Mouse (Mus musculus) liver, embryonic 11.5 days (tissue): ENCODE measurements around the gene Majin. TPM values are rescaled to one million over a fixed set of nuclear protein-coding genes. Genes with fewer than 3 reads are reported as not detected.
A peak's percentile ranks its signal among the peaks of the same experiment; 100 is the strongest.

Experiments
- ATAC-seq: fragments of 200-750 bp; cut with Nextera tagmentation; replicated peaks from 2 replicates; pipeline ENCODE4 v1.8.0; 2017; ENCODE audit warnings: moderate number of reproducible peaks, mild to moderate bottlenecking, moderate TSS enrichment, moderate library complexity; ENCODE audit not compliant: low FRiP score
- DNase-seq: peaks from one replicate; pipeline ENCODE4 v3.0.0-alpha.2; 2017; ENCODE audit warnings: low spot score
- H3K27ac ChIP-seq: fragments of 300-500 bp; sonication (generic); 2 replicates; pipeline ENCODE4 v1.5.1; 2014; ENCODE audit warnings: mild to moderate bottlenecking, low read depth, low read length, control low read depth
- H3K27me3 ChIP-seq: fragments of 300-500 bp; sonication (generic); replicated peaks from 2 replicates; pipeline ENCODE4 v1.6.1; 2014; ENCODE audit warnings: low read length, mixed read lengths; ENCODE audit not compliant: control insufficient read depth, insufficient read depth
- H3K36me3 ChIP-seq: fragments of 300-500 bp; sonication (generic); 2 replicates; pipeline ENCODE4 v1.6.1; 2014; ENCODE audit warnings: mild to moderate bottlenecking, low read length, moderate library complexity, mixed read lengths; ENCODE audit not compliant: control insufficient read depth, insufficient read depth
- H3K4me1 ChIP-seq: fragments of 300-500 bp; sonication (generic); replicated peaks from 2 replicates; pipeline ENCODE4 v1.6.1; 2014; ENCODE audit warnings: low read length, mixed read lengths; ENCODE audit not compliant: control insufficient read depth, insufficient read depth
- H3K4me2 ChIP-seq: fragments of 300-500 bp; sonication (generic); 2 replicates; pipeline ENCODE4 v1.6.1; 2014; ENCODE audit warnings: mild to moderate bottlenecking, control low read depth, moderate library complexity
- H3K4me3 ChIP-seq: fragments of 300-500 bp; sonication (generic); 2 replicates; pipeline ENCODE4 v1.5.1; 2014; ENCODE audit warnings: low read depth, low read length, control low read depth
- H3K9ac ChIP-seq: fragments of 300-500 bp; sonication (generic); 2 replicates; pipeline ENCODE4 v1.6.1; 2014; ENCODE audit warnings: low read depth, low read length, control low read depth
- H3K9me3 ChIP-seq: fragments of 300-500 bp; sonication (generic); 2 replicates; pipeline ENCODE4 v1.6.1; 2016; ENCODE audit warnings: low read length, inconsistent platforms, mixed read lengths; ENCODE audit not compliant: control insufficient read depth
- WGBS: fragments of 180-500 bp; shearing (Covaris S2); extraction: QIAGEN DNeasy Blood & Tissue Kit; methylation state at CpG from one replicate; pipeline ENCODE4 v1.1.7; 2014; 5-methylcytosine and 5-hydroxymethylcytosine counted together
- polyA plus RNA-seq: library from polyadenylated mRNA; unstranded; fragments of >200 nt; fragmentation: Nextera tagmentation; extraction: Ambion mirVana; gene quantifications from 2 replicates; pipeline ENCODE4 v1.2.1, GENCODE M21; 2014

Gene Majin
- polyA plus RNA-seq, 1 experiment from 2014 or later: not detected

DNA sequence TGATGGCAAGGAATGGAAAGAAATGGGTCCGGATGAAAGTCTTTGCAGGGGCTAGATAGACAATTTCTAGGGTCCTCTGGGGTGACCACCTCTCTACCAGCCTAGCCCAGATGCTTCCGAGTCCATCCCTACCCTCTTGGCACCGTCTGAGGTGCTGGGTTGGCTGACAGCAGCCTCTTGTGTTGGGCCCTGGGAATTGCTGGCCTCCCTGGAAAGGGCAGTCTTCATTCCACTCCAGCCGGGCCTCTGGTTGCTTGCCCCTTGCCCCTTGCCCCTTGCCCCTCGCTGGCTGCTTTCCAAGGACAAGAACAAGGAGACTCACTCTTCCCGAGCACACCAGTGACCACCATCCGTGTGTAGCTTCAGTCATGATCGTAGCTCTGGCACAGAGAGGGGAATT lies 27.8 kb upstream of the Majin start:
- Histone ChIP-seq H3K9ac (no peak overlapping the region), H3K4me2 (no peak overlapping the region), H3K27ac (no peak overlapping the region), H3K36me3 (no peaks in the 10 kb centered on the region), H3K27me3 (no peaks in the 10 kb centered on the region), H3K4me3 (no peak overlapping the region), H3K9me3 (no peaks in the 10 kb centered on the region), H3K4me1 (no peaks in the 10 kb centered on the region)
- 66% methylated on average over 8 of the region's 8 CpGs for WGBS
- DNase-seq (no peak), ATAC-seq (no peak)

DNA sequence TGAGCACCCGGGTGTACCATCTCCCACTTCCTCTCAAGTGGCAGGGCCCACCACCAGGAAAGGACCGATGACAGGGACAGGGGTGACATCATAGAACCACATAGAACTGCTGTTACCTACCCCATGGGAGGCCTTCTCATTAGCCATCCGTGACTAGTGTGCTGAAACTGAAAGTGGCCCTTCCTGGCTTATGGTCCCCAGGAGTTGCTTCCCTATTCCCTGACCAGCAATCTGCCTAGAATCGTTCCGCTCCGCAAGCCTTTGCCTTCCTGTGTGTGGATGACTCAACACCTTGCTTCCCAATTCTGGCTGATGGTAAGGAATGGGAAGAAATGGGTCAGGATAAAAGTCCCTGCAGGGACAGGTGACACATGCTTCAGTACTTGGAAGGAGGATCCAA lies 27.0 kb upstream of the Majin start:
- Histone ChIP-seq H3K27ac (no peak overlapping the region), H3K27me3 (no peaks in the 10 kb centered on the region), H3K4me1 (no peaks in the 10 kb centered on the region), H3K4me2 (no peak overlapping the region), H3K4me3 (no peak overlapping the region), H3K36me3 (no peaks in the 10 kb centered on the region), H3K9me3 (no peaks in the 10 kb centered on the region), H3K9ac (no peak overlapping the region)
- no peak for ATAC-seq
- DNase-seq: no peak
- 55% methylated on average over 6 of the region's 6 CpGs for WGBS

DNA sequence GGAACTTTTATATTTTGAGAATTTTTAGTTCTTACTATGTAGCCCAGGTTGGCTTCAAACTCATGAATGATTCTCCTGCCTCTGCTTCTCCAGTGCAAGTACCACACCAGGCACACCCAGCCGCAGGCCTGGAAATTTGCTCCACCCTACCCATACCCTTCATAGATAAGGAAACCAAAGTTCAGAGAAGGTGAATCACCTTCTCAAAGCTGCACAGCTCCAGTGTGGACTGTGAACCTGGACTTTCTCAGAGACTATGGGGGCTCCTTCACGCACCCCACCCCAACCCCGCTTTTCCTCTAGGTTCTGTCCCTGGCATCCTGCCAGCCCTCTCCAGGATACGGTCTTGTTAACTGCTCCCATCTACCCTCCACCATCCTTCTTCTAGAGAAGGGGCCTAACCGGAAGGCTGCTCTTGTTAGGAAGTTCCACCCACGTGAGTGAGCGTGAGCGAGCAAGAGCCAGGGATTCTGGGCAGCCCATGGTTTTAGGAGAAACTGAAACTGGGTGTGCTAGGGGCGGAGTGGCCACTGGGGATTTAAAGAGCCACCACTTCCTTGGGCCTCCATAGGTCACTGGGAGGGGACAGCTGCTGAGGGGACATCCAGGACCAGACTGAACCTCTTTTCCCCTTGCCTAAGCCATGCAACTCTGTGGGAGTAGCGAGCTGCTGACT lies 20.2 kb upstream of the Majin start:
- Histone ChIP-seq H3K4me2 (no peak overlapping the region), H3K36me3 (no peaks in the 10 kb centered on the region), H3K9me3 (no peaks in the 10 kb centered on the region), H3K4me1 (no peaks in the 10 kb centered on the region), H3K9ac (no peak overlapping the region), H3K27ac (no peak overlapping the region), H3K4me3 (no peak overlapping the region), H3K27me3 (no peaks in the 10 kb centered on the region)
- WGBS: 66% methylated on average over 10 of the region's 10 CpGs
- no peak for ATAC-seq
- no peak for DNase-seq

DNA sequence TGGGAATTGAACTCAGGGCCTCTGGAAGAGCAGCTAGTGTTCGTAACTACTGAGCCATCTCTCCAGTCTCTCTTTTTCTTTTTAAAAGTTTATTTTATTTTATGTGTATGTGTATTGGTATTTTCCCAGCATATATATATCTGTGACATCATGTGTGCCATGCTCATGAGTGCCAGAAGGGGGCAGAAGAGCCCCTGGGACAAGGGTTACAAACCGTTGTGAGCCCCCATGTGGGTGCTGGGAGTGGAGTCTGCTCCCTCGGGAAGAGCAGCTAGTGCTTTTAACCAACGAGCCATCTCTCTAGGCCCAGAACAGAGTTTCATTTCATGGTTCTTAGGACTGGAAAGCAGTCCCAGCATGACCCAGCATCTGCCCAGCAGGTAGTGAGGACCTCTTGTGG lies 17.4 kb upstream of the Majin start:
- Histone ChIP-seq H3K4me3 (no peak overlapping the region), H3K27me3 (no peaks in the 10 kb centered on the region), H3K9ac (no peak overlapping the region), H3K4me1 (no peaks in the 10 kb centered on the region), H3K9me3 (no peaks in the 10 kb centered on the region), H3K27ac (no peak overlapping the region), H3K36me3 (no peaks in the 10 kb centered on the region), H3K4me2 (no peak overlapping the region)
- ATAC-seq (no peak), DNase-seq (no peak)
- 69% methylated on average over 4 of the region's 4 CpGs for WGBS

DNA sequence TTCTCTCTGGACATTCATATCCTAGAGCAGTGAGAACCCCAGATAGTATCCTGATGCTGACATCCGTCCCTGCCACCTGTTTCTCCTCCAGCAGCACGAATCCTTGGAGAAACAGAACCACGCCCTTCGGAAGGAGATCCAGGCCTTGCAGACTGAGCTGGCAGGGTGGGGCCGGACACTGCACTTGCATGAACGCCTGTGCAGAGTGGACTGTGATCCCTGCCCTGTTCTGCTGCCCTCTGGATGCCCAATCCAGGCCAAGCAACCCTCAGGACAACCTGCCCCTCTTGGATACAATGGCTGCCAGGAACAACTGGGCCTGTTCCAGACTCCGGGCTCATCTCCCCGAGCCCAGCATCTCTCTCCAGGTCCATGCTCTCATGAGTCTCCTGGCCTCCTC lies 13.0 kb upstream of the Majin start:
- Histone ChIP-seq H3K27ac (no peak overlapping the region), H3K4me3 (no peak overlapping the region), H3K9me3 (no peaks in the 10 kb centered on the region), H3K4me1 (no peaks in the 10 kb centered on the region), H3K36me3 (no peaks in the 10 kb centered on the region), H3K4me2 (no peak overlapping the region), H3K27me3 (no peaks in the 10 kb centered on the region), H3K9ac (no peak overlapping the region)
- 70% methylated on average over 8 of the region's 8 CpGs for WGBS
- ATAC-seq (no peak), DNase-seq (no peak)

DNA sequence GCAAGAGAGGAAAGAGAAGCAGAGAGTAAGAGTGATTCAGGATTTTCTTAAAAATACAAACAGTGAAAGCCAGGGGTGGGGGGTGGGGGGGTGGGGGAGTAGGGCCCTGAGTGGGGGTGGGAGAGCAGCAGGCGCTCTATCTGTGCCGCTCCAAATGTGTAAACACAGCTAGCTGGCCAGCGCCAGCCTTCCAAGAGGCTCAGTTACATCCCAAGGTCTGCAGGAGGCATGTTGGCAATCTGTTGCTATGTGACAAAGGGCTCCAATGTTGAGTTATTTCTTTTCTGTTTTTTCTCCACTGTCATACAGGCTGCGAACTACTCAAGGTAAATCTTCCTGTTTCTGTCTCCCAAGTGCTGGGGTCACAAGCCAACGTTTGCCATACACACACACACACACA lies 9.4 kb upstream of the Majin start:
- no peak for DNase-seq
- WGBS: 35% methylated on average over 5 of the region's 5 CpGs
- H3K9ac ChIP-seq: no peak overlapping the region

DNA sequence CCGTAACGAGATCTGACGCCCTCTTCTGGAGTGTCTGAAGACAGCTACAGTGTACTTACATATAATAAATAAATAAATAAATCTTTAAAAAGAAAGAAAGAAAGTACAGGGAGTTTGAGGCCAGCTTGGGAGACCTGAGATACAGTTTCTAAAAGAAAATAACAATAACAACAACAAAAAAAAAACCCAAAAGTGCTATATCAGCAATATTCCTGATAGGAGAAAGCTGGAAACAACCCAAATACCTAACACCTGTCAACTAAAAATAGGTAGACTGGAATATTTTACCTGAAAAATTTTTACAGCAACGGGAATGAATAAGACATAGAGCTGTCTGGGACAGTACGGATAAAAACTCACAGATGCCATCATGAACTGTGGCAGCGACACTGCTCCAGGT lies 5.4 kb upstream of the Majin start:
- Histone ChIP-seq H3K27ac (no peak overlapping the region), H3K4me1 (no peaks in the 10 kb centered on the region), H3K4me2 (no peak overlapping the region), H3K36me3 (no peaks in the 10 kb centered on the region), H3K4me3 (no peak overlapping the region), H3K9ac (no peak overlapping the region), H3K9me3 (no peaks in the 10 kb centered on the region), H3K27me3 (no peaks in the 10 kb centered on the region)
- DNase-seq (no peak), ATAC-seq (no peak)
- 87% methylated on average over 6 of the region's 6 CpGs for WGBS

More for the DNA sequence above, 9.4 kb upstream of the Majin start:
- no peak overlapping the region for H3K4me2 ChIP-seq
- H3K27ac ChIP-seq: no peak overlapping the region
- no peak for ATAC-seq
- no peaks in the 10 kb centered on the region for H3K27me3 ChIP-seq
- H3K36me3 ChIP-seq: no peaks in the 10 kb centered on the region
- no peaks in the 10 kb centered on the region for H3K9me3 ChIP-seq
- H3K4me3 ChIP-seq: no peak overlapping the region
- no peaks in the 10 kb centered on the region for H3K4me1 ChIP-seq

DNA sequence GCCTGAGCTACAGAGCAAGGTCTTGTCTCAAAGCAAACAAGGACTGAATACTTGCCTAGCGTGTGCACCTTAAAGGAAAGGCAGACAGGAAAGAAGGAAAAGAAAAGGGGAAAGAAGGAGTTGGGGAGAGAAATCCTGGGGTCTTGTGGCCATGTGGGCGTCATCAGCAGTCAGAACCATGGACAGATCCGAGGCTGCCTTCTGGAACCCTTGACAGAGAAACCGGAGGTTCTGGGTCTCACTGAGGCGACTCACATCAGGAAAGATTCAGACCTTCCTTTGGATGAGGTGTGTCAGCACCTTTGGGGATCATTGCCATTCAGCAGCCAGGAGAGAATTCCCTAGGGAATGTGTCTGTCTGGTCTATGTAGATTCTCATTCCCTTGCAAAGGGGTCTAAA lies 2.6 kb upstream of the Majin start:
- DNase-seq (peak; percentile 58), ATAC-seq (no peak)
- Histone ChIP-seq H3K27ac (no peak overlapping the region), H3K4me1 (no peaks in the 10 kb centered on the region), H3K27me3 (0 out of 2 replicates have a peak, but pooled peaks cover 3% of the 10 kb centered on the region), H3K9ac (no peak overlapping the region), H3K9me3 (no peaks in the 10 kb centered on the region), H3K4me3 (no peak overlapping the region), H3K36me3 (no peaks in the 10 kb centered on the region), H3K4me2 (no peak overlapping the region)
- WGBS: 19% methylated on average over 5 of the region's 5 CpGs

DNA sequence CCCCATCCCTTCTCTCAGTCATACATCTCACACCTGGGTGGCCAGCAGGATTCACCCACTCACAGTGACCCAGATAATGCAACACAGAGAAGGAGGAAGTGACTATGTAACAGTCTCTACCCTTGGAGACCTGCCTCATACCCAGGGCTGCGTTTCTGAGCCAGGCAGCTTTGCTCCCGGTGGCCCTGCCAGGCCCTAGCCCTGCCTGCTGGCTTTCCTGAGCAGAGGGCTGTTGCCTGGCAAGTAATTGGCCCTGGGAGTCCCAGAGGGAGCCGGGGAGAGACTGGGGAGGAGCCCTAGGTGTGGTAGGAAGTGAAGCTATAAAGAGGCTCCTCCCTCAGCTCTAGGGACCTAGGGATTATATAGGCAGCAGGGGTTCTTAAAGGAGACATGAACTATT lies 1.7 kb upstream of the Majin start:
- DNase-seq (no peak), ATAC-seq (no peak)
- H3K4me1 ChIP-seq: no peaks in the 10 kb centered on the region
- no peak overlapping the region for H3K4me2 ChIP-seq
- no peak overlapping the region for H3K4me3 ChIP-seq
- 26% methylated on average over 3 of the region's 3 CpGs for WGBS
- no peak overlapping the region for H3K27ac ChIP-seq
- H3K9ac ChIP-seq: no peak overlapping the region
- no peaks in the 10 kb centered on the region for H3K9me3 ChIP-seq
- no peaks in the 10 kb centered on the region for H3K36me3 ChIP-seq
- H3K27me3 ChIP-seq: 0 out of 2 replicates have a peak, but pooled peaks cover 3% of the 10 kb centered on the region
